Mouse (Mus musculus) megakaryocyte progenitor cell, adult 5-6 weeks (primary cell): ENCODE measurements around the gene Kif20b. TPM values are rescaled to one million over a fixed set of nuclear protein-coding genes. Genes with fewer than 3 reads are reported as not detected.

Experiments used
- ATAC-seq: replicated peaks from 2 replicates; pipeline ENCODE4 v1.8.0; 2016; ENCODE audit warnings: mild to moderate bottlenecking, moderate TSS enrichment, inconsistent platforms; ENCODE audit not compliant: poor library complexity
- total RNA-seq, 2 experiments: library from RNA; stranded (forward) in 1 of 2; stranded (reverse) in 1 of 2; fragments of 157-497, 149-512 nt in 1 of 2; fragments of 200-1000 nt in 1 of 2; gene quantifications; 2 replicates each; pipeline versions ENCODE4 v1.2.3 to v1.2.4; 2015 to 2017

Kif20b gene
- total RNA-seq, 2 experiments from 2014 or later, result 108 to 126 TPM

DNA sequence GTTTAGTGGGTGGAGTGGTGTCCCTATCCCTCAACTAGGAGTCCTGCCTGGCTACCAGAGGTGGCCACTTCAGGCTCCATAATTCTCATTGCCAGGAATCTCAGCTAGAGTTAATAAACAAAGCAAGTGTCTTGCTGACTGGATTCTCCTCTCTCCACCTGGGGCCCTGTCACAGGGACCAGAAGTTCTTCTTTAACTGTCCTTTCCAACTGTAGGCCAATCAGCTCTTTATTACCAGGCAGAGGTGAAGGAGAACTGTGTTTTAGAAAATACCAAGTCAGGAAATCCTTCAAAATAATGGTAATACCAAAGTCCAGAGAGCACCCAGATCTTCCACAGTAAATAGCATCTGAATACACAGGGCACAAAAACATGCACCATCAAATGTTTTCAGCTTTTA, 9.8 kb upstream of the Kif20b start:
- no peak for ATAC-seq

DNA sequence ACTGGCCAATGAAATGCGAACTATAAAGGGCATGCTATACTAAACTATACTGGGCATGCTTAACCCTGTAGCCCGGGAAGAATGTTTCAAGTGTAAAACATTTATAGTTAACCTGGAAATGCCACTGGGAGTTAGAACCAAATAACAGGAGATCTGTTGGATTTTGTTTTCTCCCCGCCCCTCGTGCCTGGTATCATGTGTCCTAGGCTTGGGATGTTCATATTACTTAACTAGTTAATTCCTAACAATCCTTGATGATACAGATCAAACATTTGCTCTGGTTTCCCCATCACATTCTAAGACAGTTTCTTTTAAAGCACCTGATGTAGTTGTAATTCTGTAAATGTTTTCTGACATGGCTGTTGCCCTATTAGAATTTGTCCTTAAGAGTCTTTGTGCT, 2.1 kb upstream of the Kif20b start:
- no peak for ATAC-seq

DNA sequence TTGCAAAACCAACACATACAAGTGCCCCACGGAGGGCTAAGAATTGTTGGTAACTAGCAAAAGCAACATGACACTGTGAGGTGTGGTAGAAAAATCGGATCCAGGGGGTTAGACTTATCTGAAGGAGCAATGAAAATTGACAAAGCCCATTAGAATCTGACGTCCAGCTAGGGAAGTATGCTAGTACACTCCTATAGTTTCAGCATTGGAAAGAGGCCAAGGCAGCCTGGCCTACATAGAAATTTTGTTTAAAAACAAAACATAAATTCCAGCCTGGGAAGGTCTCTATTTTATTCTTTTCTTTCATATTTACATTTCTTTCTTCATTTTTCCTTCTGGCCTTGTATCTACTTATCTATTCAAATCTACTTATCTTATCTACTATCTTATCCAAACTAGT, 1.6 kb upstream of the Kif20b start:
- no peak for ATAC-seq

DNA sequence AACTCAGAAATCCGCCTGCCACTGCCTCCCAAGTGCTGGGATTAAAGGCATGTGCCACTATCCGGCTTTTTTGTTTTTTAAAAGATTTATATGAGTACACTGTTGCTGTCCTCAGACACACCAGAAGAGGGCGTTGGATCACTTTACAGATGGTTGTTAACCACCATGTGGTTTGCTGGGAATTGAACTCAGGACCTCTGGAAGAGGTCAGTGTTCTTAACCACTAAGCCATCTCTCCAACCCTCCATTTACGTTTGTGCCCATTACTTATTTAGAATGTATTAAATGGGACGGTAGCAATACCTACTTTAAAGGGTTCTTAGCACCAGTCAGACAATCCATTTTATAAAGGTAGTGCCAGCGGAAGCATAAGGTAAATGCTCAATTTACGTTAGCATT, 909 bp upstream of the Kif20b start:
- no peak for ATAC-seq

DNA sequence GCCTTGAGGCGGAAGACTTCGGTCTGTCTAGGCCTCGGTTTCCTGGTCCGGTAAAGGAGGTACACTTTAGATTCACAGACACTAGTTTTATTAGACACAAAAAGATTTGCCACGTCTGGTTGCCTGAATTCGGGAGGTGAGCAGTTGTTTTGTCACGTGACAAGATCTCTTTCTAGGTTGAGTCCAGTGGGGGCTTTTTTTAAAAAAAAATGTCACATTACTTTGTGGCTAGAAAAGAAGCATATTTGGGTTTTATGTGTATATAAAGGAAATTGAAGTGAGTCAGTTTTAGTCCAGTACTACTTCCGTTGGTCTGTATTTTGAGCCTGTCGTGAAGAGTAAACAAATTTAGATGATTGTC, 422 bp downstream of the Kif20b start:
- no peak for ATAC-seq

DNA sequence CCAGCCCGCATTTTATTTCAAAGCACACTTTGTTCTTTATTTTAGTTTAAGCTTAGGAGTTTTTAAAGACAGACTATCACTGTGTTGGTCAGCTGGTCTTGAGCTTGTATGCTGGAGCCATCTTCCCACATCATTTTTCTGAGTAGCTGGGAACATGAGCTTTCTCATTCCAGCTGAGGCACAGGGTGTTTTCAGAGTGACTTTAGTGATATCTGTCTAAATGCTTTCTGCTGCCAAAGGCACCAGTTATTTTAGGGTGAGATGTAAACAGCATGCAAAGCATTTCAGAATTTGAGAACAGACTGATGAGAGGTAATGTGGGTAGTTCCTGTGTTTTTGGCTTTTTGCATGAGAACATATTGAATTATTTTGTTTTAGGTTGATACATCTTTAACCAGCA, 25.0 kb downstream of the Kif20b start:
- ATAC-seq, result no peak

DNA sequence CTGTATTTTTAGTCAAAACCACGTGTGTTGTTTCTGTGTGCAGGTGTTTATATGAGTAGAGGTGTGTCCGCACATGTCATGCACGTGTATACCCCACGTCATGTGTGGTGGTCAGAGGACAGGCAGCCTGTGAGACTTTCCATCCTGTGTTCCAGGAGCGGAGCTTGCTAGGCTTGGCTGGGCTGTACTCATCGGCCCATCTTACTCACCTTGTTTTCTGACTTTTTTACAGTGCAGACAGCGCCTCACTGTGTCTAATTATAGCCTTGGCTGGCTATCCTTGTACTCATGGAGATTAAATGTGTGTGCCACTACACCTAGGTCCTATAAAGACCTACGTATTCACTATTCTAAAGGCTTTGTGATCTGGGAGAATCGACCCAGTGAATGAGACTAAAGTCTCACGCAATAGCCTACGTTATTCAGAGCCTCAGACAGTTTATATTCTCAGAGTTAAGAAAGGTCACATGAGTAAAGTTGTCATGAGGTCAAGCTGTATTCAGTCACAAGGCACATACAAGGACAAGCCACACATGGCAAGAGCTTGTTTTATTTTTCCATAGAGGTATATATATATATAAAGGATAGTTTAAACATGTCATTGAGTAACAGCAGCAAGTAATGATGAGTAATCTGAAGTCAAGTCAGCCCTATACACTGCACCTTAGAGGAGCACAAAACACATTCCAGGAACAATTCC, 31.8 kb downstream of the Kif20b start:
- no peak for ATAC-seq

DNA sequence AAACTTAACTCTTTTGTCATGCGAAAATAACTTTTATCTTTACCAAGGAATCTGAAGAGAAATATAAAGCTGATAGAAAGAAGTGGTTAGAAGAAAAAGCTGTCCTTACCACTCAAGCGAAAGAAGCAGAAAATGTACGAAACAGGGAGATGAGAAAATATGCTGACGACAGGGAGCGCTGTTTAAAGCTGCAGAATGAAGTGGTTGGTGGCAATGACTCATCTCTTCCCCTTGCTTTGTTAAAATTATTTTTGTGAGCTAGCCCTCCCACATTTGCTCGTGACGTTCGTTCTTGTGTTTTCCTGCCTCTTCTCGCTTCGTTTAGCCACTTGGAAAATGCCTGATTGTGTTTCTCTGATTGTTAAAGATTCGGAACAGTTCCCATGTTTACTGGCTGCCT, 37.2 kb downstream of the Kif20b start:
- ATAC-seq, result peak; percentile 72

DNA sequence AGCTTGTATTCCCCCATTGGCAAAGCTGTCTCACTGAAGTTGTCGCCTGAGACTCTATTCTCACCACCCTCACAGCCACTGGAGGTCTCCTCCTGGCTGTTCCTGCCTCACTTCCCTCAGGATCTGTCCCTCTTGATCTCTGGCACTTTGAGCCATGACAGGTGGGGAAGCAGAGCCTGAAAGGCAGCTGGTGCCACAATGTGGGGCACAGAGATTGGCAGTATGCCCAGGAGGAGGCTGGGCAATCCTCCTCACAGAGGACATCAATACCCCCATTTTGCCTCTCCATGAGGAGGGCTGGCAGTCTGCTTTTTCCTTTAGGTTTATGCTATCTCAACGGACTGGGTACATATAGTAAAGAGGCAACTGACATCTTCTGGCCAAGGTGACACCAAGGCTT, 62.6 kb downstream of the Kif20b start:
- no peak for ATAC-seq

DNA sequence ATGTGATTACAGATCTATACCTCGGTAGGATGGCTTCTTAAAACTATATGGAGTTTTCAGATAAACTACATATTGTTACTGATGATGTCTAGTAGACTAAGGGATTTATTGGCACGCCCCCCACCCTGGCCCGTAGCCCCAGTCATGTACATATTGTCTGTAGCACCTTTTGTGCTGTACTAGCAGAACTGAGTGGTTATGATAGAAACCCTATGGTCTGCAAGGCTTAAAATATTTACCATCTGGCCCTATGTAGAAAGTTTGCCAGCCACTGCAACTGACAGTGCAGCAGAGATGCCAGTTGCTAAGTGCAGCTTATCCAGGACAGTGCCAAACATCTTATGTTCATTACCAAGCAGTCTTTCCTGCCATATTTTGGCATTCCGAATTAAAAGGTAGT, 68.3 kb downstream of the Kif20b start:
- ATAC-seq, result no peak

DNA sequence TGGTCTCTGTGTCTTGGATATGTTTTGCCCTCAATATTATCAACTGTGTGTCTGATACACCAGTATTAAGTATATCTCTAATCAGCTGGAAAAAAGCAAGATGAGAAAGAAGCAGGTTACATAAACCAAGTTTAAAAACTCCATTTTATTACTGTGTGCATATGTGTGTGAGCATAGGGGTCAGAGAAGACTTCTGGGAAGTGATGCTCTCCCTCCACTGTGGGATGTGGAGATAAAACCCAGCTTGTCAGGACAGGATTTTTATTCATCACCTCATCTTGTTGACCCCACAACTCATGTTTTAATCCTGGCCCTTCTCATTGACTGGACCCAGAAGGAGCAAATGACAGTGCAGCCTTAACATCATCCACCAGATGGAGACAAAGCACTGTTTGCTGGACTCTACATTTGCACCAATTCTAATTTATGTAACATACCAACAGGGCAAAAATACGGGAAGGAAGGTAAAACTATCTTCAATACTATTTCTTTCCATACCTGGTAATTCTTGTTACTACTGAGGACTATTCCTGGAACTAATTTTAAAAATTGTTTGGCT, 70.9 kb downstream of the Kif20b start:
- peak; percentile 82 for ATAC-seq

DNA sequence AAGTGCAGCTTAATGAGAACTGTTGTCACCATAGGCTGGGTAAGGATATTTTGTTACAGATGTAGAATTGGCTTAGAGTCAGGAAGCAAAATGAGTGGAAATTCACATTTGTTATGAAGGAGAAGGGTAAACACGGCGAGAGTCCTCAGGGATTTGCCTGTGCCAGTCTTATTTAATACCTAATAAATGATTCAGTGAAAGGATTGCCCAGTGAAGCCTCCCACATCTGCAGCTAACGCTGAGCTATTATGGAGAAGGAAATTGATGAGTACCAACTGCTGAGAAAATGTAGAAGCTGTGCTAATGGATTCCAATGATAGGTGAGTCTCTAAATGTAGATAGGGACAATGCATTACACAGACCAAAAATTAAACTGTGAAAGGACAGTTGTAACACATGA, 92.9 kb downstream of the Kif20b start:
- ATAC-seq, result no peak

DNA sequence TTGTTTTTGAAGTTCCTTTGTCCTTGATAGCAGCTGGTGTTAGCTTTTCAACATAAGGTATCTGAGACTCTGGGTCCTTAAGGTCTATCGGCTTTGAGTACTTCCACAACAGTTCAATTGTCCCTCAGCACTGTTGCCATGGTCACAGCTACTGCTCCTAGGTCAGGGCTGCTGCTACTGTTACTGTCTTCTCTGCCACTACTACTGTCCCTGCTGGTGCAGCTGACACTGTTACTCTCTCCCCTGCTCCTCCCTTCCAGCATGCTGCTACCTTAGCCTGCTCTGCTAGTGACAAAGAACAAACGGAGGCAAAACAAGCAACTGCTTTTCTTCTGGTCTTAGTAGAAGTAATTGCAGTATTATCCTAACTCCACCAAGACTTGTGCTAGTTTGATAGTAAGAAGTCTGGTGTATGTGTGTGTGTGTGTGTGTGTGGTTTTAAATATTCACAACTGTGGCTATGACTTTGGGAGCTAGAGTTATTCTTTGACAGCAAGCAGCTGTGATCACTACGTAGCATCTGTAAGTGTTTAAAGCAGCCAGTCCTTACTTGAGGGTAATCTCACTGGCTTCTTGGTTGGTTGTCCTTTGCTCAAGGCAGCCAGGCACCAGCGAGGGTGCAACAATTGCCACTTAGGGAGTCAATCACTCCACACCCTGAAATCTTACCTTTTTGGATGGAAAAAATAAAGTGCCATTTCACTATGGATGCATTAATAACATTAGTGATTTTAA, 95.5 kb downstream of the Kif20b start:
- no peak for ATAC-seq

DNA sequence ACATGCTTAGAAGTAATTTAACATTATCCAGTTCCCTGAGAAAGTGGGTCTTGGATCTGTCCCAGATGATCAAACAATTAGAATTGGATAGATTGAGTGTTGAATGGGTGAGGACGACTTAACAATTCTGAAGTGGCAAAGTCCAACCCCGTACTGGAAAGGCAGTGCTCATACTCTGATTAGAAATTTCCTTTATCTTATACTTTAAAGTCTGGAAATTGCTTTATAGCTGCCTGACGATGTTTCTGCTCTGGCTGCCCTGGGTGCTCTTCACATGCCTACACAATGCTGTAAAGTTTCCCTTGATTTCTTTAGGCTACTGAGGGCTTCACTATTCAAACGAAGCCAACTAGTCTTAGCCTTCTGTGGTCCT, 96.0 kb downstream of the Kif20b start:
- no peak for ATAC-seq

Other genes with a start within 250 kb of the Kif20b start
- not detected in 2 replicates for gene Slc16a12, start 175.1 kb upstream of the Kif20b start, total RNA-seq (2015)
- not detected in 2 replicates for gene Slc16a12, start 175.1 kb upstream of the Kif20b start, total RNA-seq (2017)
- gene Pank1, start 42.9 kb upstream of the Kif20b start, total RNA-seq (2015), result 16.2 and 17.0 TPM in 2 replicates
- 5.1 and 8.4 TPM in 2 replicates for gene Pank1, start 42.9 kb upstream of the Kif20b start, total RNA-seq (2017)